Mouse (Mus musculus): ENCODE data around the gene Usp7. TPM values are rescaled to one million over a fixed set of nuclear protein-coding genes. Genes with fewer than 3 reads are reported as not detected.
"Not testable (repeated sequence)": the region's sequence is repeated elsewhere in the genome, so short reads cannot be mapped to it uniquely, and the experiment has no call there.

The Usp7 gene
- polyA plus RNA-seq, 1 experiment from 2014 or later, result 43.3 TPM

GRCm38 (mm10) chr16:8734693-8735092 lies 57.4 kb downstream of the Usp7 start:
- no peak overlapping the region for H3K27ac ChIP-seq (ENCODE audit: low read depth, low read length)
- no peak overlapping the region; the same call in 1 of the 2 replicates for H3K9ac ChIP-seq (ENCODE audit: low read depth, low read length)
- 76% methylated on average over 4 of the region's 4 CpGs for whole genome bisulfite sequencing
- no peaks in the 10 kb centered on the region for H3K9me3 ChIP-seq (ENCODE audit: control insufficient read depth, low read length)
- peaks cover 51% of the 10 kb centered on the region for H3K4me1 ChIP-seq (replicated peaks; ENCODE audit: control insufficient read depth, insufficient read depth, low read length)
- ATAC-seq (replicated peaks; ENCODE audit: low FRiP score), result no peak
- no peaks in the 10 kb centered on the region for H3K36me3 ChIP-seq (ENCODE audit: control insufficient read depth, insufficient read depth, low read length)
- H3K4me2 ChIP-seq, result peak overlapping the region; percentile 99
- DNase-seq (ENCODE audit: low spot score), result no peak
- 0 out of 2 replicates have a peak overlapping the region, but pooled peaks have one; percentile 16 for H3K4me3 ChIP-seq (ENCODE audit: low read depth, low read length)
- no peaks in the 10 kb centered on the region for H3K27me3 ChIP-seq (replicated peaks; ENCODE audit: control insufficient read depth, insufficient read depth, low read length)

GRCm38 (mm10) chr16:8733624-8734023 lies 58.5 kb downstream of the Usp7 start:
- no peak for DNase-seq (ENCODE audit: low spot score)
- Histone ChIP-seq H3K36me3 (ENCODE audit: control insufficient read depth, insufficient read depth, low read length) (no peaks in the 10 kb centered on the region), H3K4me2 (no peak overlapping the region), H3K27ac (ENCODE audit: low read depth, low read length) (no peak overlapping the region), H3K4me3 (ENCODE audit: low read depth, low read length) (no peak overlapping the region), H3K4me1 (replicated peaks; ENCODE audit: control insufficient read depth, insufficient read depth, low read length) (peaks cover 58% of the 10 kb centered on the region), H3K9me3 (ENCODE audit: control insufficient read depth, low read length) (no peaks in the 10 kb centered on the region), H3K27me3 (replicated peaks; ENCODE audit: control insufficient read depth, insufficient read depth, low read length) (no peaks in the 10 kb centered on the region), H3K9ac (ENCODE audit: low read depth, low read length) (no peak overlapping the region)
- ATAC-seq (replicated peaks; ENCODE audit: low FRiP score), result no peak
- WGBS, result 87% methylated on average over 4 of the region's 4 CpGs

GRCm38 (mm10) chr16:8732450-8732849 lies 59.7 kb downstream of the Usp7 start:
- H3K4me1 ChIP-seq (replicated peaks; ENCODE audit: control insufficient read depth, insufficient read depth, low read length), result peaks cover 58% of the 10 kb centered on the region
- not testable (repeated sequence) for H3K4me3 ChIP-seq (ENCODE audit: low read depth, low read length); H3K36me3 ChIP-seq (ENCODE audit: control insufficient read depth, insufficient read depth, low read length); H3K9me3 ChIP-seq (ENCODE audit: control insufficient read depth, low read length); DNase-seq (ENCODE audit: low spot score); H3K4me2 ChIP-seq; ATAC-seq (replicated peaks; ENCODE audit: low FRiP score); H3K27me3 ChIP-seq (replicated peaks; ENCODE audit: control insufficient read depth, insufficient read depth, low read length); H3K27ac ChIP-seq (ENCODE audit: low read depth, low read length); H3K9ac ChIP-seq (ENCODE audit: low read depth, low read length)
- WGBS, result 86% methylated on average over 3 of the region's 4 CpGs

GRCm38 (mm10) chr16:8731630-8732029 lies 60.5 kb downstream of the Usp7 start:
- H3K27ac ChIP-seq (ENCODE audit: low read depth, low read length), result no peak overlapping the region
- ATAC-seq (replicated peaks; ENCODE audit: low FRiP score), result no peak
- no peaks in the 10 kb centered on the region for H3K27me3 ChIP-seq (replicated peaks; ENCODE audit: control insufficient read depth, insufficient read depth, low read length)
- 79% methylated on average over 7 of the region's 7 CpGs for WGBS
- H3K36me3 ChIP-seq (ENCODE audit: control insufficient read depth, insufficient read depth, low read length), result no peaks in the 10 kb centered on the region
- no peak overlapping the region for H3K4me2 ChIP-seq
- H3K9ac ChIP-seq (ENCODE audit: low read depth, low read length), result no peak overlapping the region
- no peak overlapping the region for H3K4me3 ChIP-seq (ENCODE audit: low read depth, low read length)
- H3K4me1 ChIP-seq (replicated peaks; ENCODE audit: control insufficient read depth, insufficient read depth, low read length), result peaks cover 53% of the 10 kb centered on the region
- no peaks in the 10 kb centered on the region for H3K9me3 ChIP-seq (ENCODE audit: control insufficient read depth, low read length)
- no peak for DNase-seq (ENCODE audit: low spot score)

- H3K4me3 ChIP-seq (ENCODE audit: low read depth, low read length), result no peak overlapping the region
- peaks cover 38% of the 10 kb centered on the region for H3K4me1 ChIP-seq (replicated peaks; ENCODE audit: control insufficient read depth, insufficient read depth, low read length)
- no peak overlapping the region for H3K9ac ChIP-seq (ENCODE audit: low read depth, low read length)
- H3K36me3 ChIP-seq (ENCODE audit: control insufficient read depth, insufficient read depth, low read length), result no peaks in the 10 kb centered on the region
- DNase-seq (ENCODE audit: low spot score), result no peak
- peak overlapping the region; percentile 13; the same call in 1 of the 2 replicates for H3K27ac ChIP-seq (ENCODE audit: low read depth, low read length)
- H3K9me3 ChIP-seq (ENCODE audit: control insufficient read depth, low read length), result no peaks in the 10 kb centered on the region
- no peak for ATAC-seq (replicated peaks; ENCODE audit: low FRiP score)
- H3K4me2 ChIP-seq, result no peak overlapping the region
- WGBS, result 89% methylated on average over 5 of the region's 5 CpGs
- no peaks in the 10 kb centered on the region for H3K27me3 ChIP-seq (replicated peaks; ENCODE audit: control insufficient read depth, insufficient read depth, low read length)
Measured at GRCm38 (mm10) chr16:8728111-8728748, 63.9 kb downstream of the Usp7 start.

- WGBS, result 85% methylated on average over 2 of the region's 2 CpGs
- no peak overlapping the region for H3K9ac ChIP-seq (ENCODE audit: low read depth, low read length)
- DNase-seq (ENCODE audit: low spot score) (no peak), ATAC-seq (replicated peaks; ENCODE audit: low FRiP score) (no peak)
- peaks cover 33% of the 10 kb centered on the region for H3K4me1 ChIP-seq (replicated peaks; ENCODE audit: control insufficient read depth, insufficient read depth, low read length)
- H3K36me3 ChIP-seq (ENCODE audit: control insufficient read depth, insufficient read depth, low read length), result no peaks in the 10 kb centered on the region
- H3K4me3 ChIP-seq (ENCODE audit: low read depth, low read length), result no peak overlapping the region
- no peak overlapping the region for H3K27ac ChIP-seq (ENCODE audit: low read depth, low read length)
- H3K9me3 ChIP-seq (ENCODE audit: control insufficient read depth, low read length), result no peaks in the 10 kb centered on the region
- no peaks in the 10 kb centered on the region for H3K27me3 ChIP-seq (replicated peaks; ENCODE audit: control insufficient read depth, insufficient read depth, low read length)
- H3K4me2 ChIP-seq, result no peak overlapping the region
Measured at GRCm38 (mm10) chr16:8725807-8726206, 66.3 kb downstream of the Usp7 start.

- Histone ChIP-seq H3K4me3 (ENCODE audit: low read depth, low read length) (no peak overlapping the region), H3K9ac (ENCODE audit: low read depth, low read length) (no peak overlapping the region), H3K4me1 (replicated peaks; ENCODE audit: control insufficient read depth, insufficient read depth, low read length) (peaks cover 23% of the 10 kb centered on the region), H3K27ac (ENCODE audit: low read depth, low read length) (no peak overlapping the region), H3K4me2 (no peak overlapping the region), H3K9me3 (ENCODE audit: control insufficient read depth, low read length) (no peaks in the 10 kb centered on the region), H3K27me3 (replicated peaks; ENCODE audit: control insufficient read depth, insufficient read depth, low read length) (no peaks in the 10 kb centered on the region), H3K36me3 (ENCODE audit: control insufficient read depth, insufficient read depth, low read length) (no peaks in the 10 kb centered on the region)
- ATAC-seq (replicated peaks; ENCODE audit: low FRiP score) (no peak), DNase-seq (ENCODE audit: low spot score) (no peak)
- WGBS, result 87% methylated on average over 3 of the region's 3 CpGs
Measured at GRCm38 (mm10) chr16:8724031-8724430, 68.1 kb downstream of the Usp7 start.

- no peak for DNase-seq (ENCODE audit: low spot score)
- no peak for ATAC-seq (replicated peaks; ENCODE audit: low FRiP score)
- 91% methylated on average over 4 of the region's 4 CpGs for WGBS
- Histone ChIP-seq H3K27me3 (replicated peaks; ENCODE audit: control insufficient read depth, insufficient read depth, low read length) (no peaks in the 10 kb centered on the region), H3K36me3 (ENCODE audit: control insufficient read depth, insufficient read depth, low read length) (peaks cover 7% of the 10 kb centered on the region; the same call in 1 of the 2 replicates), H3K4me1 (replicated peaks; ENCODE audit: control insufficient read depth, insufficient read depth, low read length) (peaks cover 19% of the 10 kb centered on the region), H3K9me3 (ENCODE audit: control insufficient read depth, low read length) (no peaks in the 10 kb centered on the region), H3K4me3 (ENCODE audit: low read depth, low read length) (no peak overlapping the region), H3K9ac (ENCODE audit: low read depth, low read length) (no peak overlapping the region), H3K27ac (ENCODE audit: low read depth, low read length) (no peak overlapping the region), H3K4me2 (no peak overlapping the region)
Measured at GRCm38 (mm10) chr16:8720447-8720846, 71.7 kb downstream of the Usp7 start.

- DNase-seq (ENCODE audit: low spot score) (no peak), ATAC-seq (replicated peaks; ENCODE audit: low FRiP score) (no peak)
- Histone ChIP-seq H3K4me3 (ENCODE audit: low read depth, low read length) (no peak overlapping the region), H3K27me3 (replicated peaks; ENCODE audit: control insufficient read depth, insufficient read depth, low read length) (no peaks in the 10 kb centered on the region), H3K4me1 (replicated peaks; ENCODE audit: control insufficient read depth, insufficient read depth, low read length) (peaks cover 17% of the 10 kb centered on the region), H3K4me2 (no peak overlapping the region), H3K9me3 (ENCODE audit: control insufficient read depth, low read length) (no peaks in the 10 kb centered on the region), H3K9ac (ENCODE audit: low read depth, low read length) (no peak overlapping the region), H3K36me3 (ENCODE audit: control insufficient read depth, insufficient read depth, low read length) (peaks cover 23% of the 10 kb centered on the region), H3K27ac (ENCODE audit: low read depth, low read length) (no peak overlapping the region)
- 89% methylated on average over 10 of the region's 10 CpGs for WGBS
Measured at GRCm38 (mm10) chr16:8717744-8718143, 74.4 kb downstream of the Usp7 start.
